Mouse (Mus musculus) C2C12 (cell line): Measurements from ENCODE around the gene Gbp6.

Experiments
- CEBPB ChIP-seq: IDR thresholded peaks from one replicate; pipeline ENCODE4 v1.6.1; 2011; ENCODE audit warnings: low read depth, mild to moderate bottlenecking, control low read depth, moderate library complexity
- CTCF ChIP-seq: IDR thresholded peaks from one replicate; pipeline ENCODE4 v1.5.1; 2011; ENCODE audit not compliant: control insufficient read depth, insufficient read depth, insufficient read length
- FOSL1 ChIP-seq: IDR thresholded peaks from one replicate; pipeline ENCODE4 v1.8.0; 2011; ENCODE audit warnings: mild to moderate bottlenecking, low read length; ENCODE audit not compliant: poor library complexity, insufficient read depth, severe bottlenecking
- MAX ChIP-seq: IDR thresholded peaks from one replicate; pipeline ENCODE4 v1.6.1; 2011; ENCODE audit warnings: mild to moderate bottlenecking, control low read depth
- MYOG ChIP-seq: IDR thresholded peaks from one replicate; pipeline ENCODE4 v1.6.1; 2011; ENCODE audit not compliant: control insufficient read depth, insufficient read length; ENCODE audit errors: extremely low read depth
- USF1 ChIP-seq: IDR thresholded peaks from one replicate; pipeline ENCODE4 v1.6.1; 2011; ENCODE audit warnings: low read depth, mild to moderate bottlenecking, control low read depth, moderate library complexity

DNA sequence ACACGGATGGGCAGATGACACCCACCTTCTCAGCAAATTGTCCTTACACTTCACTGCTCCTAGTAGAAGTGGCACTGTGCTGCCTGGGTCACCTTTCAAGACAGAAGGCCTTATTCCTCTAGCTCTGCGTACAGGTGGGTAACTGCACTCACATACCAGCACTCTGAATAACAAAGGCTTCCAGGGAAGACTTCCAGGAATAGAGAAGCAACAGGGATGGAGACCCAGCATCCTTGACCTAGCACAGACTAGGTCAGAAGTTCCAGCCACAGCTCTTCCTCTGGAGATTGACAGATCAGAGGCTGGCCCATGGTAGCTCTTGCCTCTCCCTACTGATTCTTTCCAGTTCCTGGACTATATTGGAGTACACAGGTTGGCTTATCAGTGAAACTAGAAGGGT is 47.8 kb upstream of the Gbp6 start:
- TF ChIP-seq CTCF, result no peak
- TF ChIP-seq MAX, result no peak
- no peak for TF ChIP-seq MYOG
- no peak for TF ChIP-seq CEBPB
- TF ChIP-seq USF1, result no peak
- no peak for TF ChIP-seq FOSL1
